Mouse (Mus musculus): Measurements from ENCODE around the gene Nedd4.

DNA sequence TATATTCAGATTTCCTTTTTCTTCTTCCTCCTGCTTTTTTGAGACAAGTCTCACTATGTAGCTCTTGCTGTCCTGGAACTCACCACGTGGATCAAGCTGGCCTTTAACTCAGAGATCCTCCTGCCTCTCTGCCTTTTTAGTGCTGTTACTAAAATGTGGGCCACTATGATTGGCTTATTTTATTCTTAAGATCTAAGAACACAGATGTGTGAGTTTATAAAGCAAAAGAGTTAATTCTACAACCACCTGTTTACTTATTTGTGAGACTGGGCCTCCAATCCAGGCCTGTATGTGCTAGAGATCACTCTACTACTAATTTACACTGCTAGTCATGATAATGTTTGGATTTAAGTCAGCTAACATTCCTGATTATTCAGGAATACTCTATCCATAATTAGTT, 1.2 kb upstream of the Nedd4 start:
- TF ChIP-seq CTCF (IDR thresholded peaks at IDR 0.05; ENCODE audit: borderline replicate concordance, insufficient read depth, low read depth, low read length) (no peak), POLR2A (IDR thresholded peaks at IDR 0.05; ENCODE audit: borderline replicate concordance, insufficient read depth, low read length) (no peak)
